Mouse (Mus musculus) neural tube, embryonic 14.5 days (tissue): ENCODE data around the gene Sertad3. TPM values are rescaled to one million over a fixed set of nuclear protein-coding genes. Genes with fewer than 3 reads are reported as not detected.

Experiments
- ATAC-seq: fragments of 200-750 bp; cut with Nextera tagmentation; 2 replicates; pipeline ENCODE4 v1.8.0; 2017; ENCODE audit warnings: low read depth, mild to moderate bottlenecking, moderate TSS enrichment, moderate library complexity
- H3K27ac ChIP-seq: fragments of 300-500 bp; sonication (generic); 2 replicates; pipeline ENCODE4 v1.5.1; 2014; ENCODE audit warnings: low read depth, mild to moderate bottlenecking, control low read depth, low read length, moderate library complexity, mixed read lengths
- H3K27me3 ChIP-seq: fragments of 300-500 bp; sonication (generic); 2 replicates; pipeline ENCODE4 v1.6.1; 2014; ENCODE audit warnings: low read length; ENCODE audit not compliant: control insufficient read depth, insufficient read depth
- H3K36me3 ChIP-seq: fragments of 300-500 bp; sonication (generic); 2 replicates; pipeline ENCODE4 v1.6.1; 2014; ENCODE audit warnings: low read length, mixed read lengths; ENCODE audit not compliant: control insufficient read depth, insufficient read depth
- H3K4me1 ChIP-seq: fragments of 300-500 bp; sonication (generic); 2 replicates; pipeline ENCODE4 v1.6.1; 2014; ENCODE audit warnings: low read length; ENCODE audit not compliant: control insufficient read depth, insufficient read depth
- H3K4me2 ChIP-seq: fragments of 300-500 bp; sonication (generic); 2 replicates; pipeline ENCODE4 v1.6.1; 2014; ENCODE audit warnings: mild to moderate bottlenecking, low read depth, low read length, control low read depth
- H3K4me3 ChIP-seq: fragments of 300-500 bp; sonication (generic); 2 replicates; pipeline ENCODE4 v1.5.1; 2014; ENCODE audit warnings: low read depth, low read length, control low read depth, mixed read lengths
- H3K9ac ChIP-seq: fragments of 300-500 bp; sonication (generic); replicated peaks from 2 replicates; pipeline ENCODE4 v1.6.1; 2014; ENCODE audit warnings: low read depth, mild to moderate bottlenecking, control low read depth, low read length, mixed read lengths
- H3K9me3 ChIP-seq: fragments of 300-500 bp; sonication (generic); 2 replicates; pipeline ENCODE4 v1.6.1; 2016; ENCODE audit warnings: low read length; ENCODE audit not compliant: control insufficient read depth
- WGBS: fragments of 180-500 bp; shearing (Covaris S2); extraction: QIAGEN DNeasy Blood & Tissue Kit; methylation state at CpG from one replicate; pipeline ENCODE4 v1.1.7; 2014; 5-methylcytosine and 5-hydroxymethylcytosine counted together
- polyA plus RNA-seq: library from polyadenylated mRNA; unstranded; fragments of >200 nt; fragmentation: Nextera tagmentation; extraction: Ambion mirVana; gene quantifications from 2 replicates; pipeline ENCODE4 v1.2.1, GENCODE M21; 2014

Sertad3 gene
- polyA plus RNA-seq, 1 experiment from 2014 or later: 5.7 TPM

DNA sequence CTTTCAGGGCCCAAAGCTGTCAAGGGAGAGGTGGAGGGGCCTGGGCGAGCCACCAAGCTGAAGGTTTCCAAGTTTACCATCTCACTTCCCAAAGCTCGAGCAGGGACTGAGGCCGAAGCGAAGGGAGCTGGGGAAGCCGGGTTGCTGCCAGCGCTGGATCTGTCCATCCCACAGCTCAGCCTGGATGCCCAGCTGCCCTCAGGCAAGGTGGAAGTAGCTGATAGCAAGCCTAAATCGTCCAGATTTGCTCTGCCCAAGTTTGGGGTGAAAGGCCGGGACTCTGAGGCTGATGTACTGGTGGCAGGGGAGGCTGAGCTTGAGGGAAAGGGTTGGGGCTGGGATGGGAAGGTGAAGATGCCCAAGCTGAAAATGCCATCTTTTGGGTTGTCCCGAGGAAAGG, 44.7 kb downstream of the Sertad3 start:
- H3K27me3 ChIP-seq: no peaks in the 10 kb centered on the region
- WGBS: 84% methylated on average over 9 of the region's 9 CpGs
- no peak overlapping the region for H3K27ac ChIP-seq
- H3K9me3 ChIP-seq: no peaks in the 10 kb centered on the region
- H3K4me2 ChIP-seq: no peak overlapping the region
- ATAC-seq: no peak
- no peaks in the 10 kb centered on the region for H3K4me1 ChIP-seq
- no peaks in the 10 kb centered on the region for H3K36me3 ChIP-seq
- H3K9ac ChIP-seq: no peak overlapping the region
- no peak overlapping the region for H3K4me3 ChIP-seq

DNA sequence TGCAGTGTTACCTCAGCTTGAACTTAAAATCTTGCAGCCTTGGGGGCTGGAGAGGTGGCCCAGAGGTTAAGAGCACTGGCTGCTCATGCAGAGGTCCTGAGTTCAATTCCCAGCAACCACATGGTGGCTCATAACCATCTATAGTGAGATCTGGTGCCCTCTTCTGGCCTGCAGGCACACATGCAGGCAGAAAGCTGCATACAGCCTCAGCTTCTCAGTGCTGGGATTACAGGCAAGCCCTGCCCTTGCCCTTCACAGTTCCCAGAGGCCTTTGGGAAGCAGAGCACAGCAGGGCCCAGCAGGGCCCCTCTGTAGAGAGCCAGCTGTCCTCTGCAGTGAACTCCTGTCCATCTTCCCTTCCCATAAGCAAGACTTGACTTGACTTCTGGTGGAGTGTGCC, 46.5 kb downstream of the Sertad3 start:
- no peak for ATAC-seq
- H3K27me3 ChIP-seq: no peaks in the 10 kb centered on the region

DNA sequence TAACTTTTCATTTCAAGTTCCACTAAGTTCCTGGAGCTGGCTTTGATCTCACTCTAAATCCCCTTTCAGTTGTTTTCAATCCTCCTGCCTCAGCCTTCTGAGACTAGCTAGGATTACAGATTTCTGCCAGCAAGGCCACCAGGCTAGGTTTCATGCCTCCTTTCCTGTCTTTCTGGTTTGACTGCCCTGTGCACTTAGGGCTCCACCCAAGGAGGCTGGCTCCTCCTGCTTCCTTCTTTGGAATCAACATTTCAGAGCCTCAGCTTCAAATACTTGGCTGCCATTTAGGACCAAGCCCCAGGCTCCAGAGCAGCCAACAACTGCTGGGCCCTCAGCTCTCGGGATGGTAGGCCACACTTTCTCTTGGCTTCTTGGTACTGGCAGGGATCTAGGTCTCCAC, 47.0 kb downstream of the Sertad3 start:
- Histone ChIP-seq H3K4me1 (no peaks in the 10 kb centered on the region), H3K36me3 (no peaks in the 10 kb centered on the region), H3K27me3 (no peaks in the 10 kb centered on the region), H3K9ac (no peak overlapping the region), H3K4me3 (no peak overlapping the region), H3K27ac (no peak overlapping the region), H3K4me2 (no peak overlapping the region), H3K9me3 (no peaks in the 10 kb centered on the region)
- no peak for ATAC-seq
- WGBS: 71% methylated on average over 1 of the region's 1 CpGs

More for the DNA sequence above, 46.5 kb downstream of the Sertad3 start:
- H3K4me3 ChIP-seq: no peak overlapping the region
- H3K4me1 ChIP-seq: no peaks in the 10 kb centered on the region
- H3K36me3 ChIP-seq: no peaks in the 10 kb centered on the region
- H3K4me2 ChIP-seq: no peak overlapping the region
- H3K9ac ChIP-seq: no peak overlapping the region
- no peaks in the 10 kb centered on the region for H3K9me3 ChIP-seq
- no peak overlapping the region for H3K27ac ChIP-seq

DNA sequence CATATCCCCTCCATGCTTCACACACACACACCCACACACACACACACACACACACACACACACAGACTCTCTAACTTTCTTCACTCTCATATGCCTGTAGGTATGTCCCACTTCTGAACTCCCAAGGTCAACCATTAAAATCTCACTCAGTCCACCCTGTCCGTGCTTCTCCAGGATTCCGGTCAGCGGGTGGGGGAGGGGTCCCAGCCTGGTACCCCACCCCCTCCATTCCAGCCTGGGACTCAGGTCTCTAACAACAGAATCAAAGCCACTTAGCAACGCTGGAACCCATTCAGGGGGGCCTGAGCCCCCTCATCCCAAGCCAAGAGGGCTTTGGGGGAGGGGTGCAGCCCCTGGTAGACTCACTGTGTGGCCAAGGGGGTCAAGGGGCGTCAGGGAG, 49.4 kb downstream of the Sertad3 start, which contains the start of gene Hipk4:
TSS of gene Hipk4 (plus strand) at position 301 of the 400 bp plus-strand sequence.
- Histone ChIP-seq H3K4me1 (no peaks in the 10 kb centered on the region), H3K27me3 (no peaks in the 10 kb centered on the region), H3K4me3 (no peak within 1 kb of the TSS), H3K9ac (no peak within 1 kb of the TSS), H3K36me3 (no peaks in the 10 kb centered on the region), H3K27ac (no peak within 1 kb of the TSS), H3K9me3 (no peaks in the 10 kb centered on the region), H3K4me2 (no peak within 1 kb of the TSS)
- ATAC-seq: no peak
- 68% methylated on average over 5 of the region's 5 CpGs for WGBS

DNA sequence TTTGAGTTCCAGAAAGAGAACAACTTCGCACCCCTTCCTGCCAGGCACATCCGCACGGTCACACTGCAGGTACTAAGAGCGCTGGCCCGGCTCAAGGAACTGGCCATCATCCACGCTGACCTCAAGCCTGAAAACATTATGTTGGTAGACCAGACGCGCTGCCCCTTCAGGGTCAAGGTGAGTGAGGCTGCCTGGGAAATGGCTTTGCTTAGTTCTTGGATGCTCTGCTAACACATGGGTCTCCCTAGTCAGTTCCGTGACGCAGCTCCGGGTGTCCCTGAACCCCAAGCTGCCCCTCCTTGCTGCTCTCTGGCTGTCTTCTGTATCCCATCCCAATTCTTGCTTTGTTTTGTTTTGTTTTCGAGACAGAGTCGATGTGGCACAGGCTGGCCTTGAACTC, 50.2 kb downstream of the Sertad3 start:
- no peaks in the 10 kb centered on the region for H3K27me3 ChIP-seq
- WGBS: 94% methylated on average over 13 of the region's 13 CpGs
- H3K4me1 ChIP-seq: no peaks in the 10 kb centered on the region
- no peak overlapping the region for H3K4me3 ChIP-seq
- no peaks in the 10 kb centered on the region for H3K9me3 ChIP-seq
- H3K36me3 ChIP-seq: no peaks in the 10 kb centered on the region
- no peak for ATAC-seq
- H3K27ac ChIP-seq: no peak overlapping the region
- H3K4me2 ChIP-seq: no peak overlapping the region
- no peak overlapping the region for H3K9ac ChIP-seq

DNA sequence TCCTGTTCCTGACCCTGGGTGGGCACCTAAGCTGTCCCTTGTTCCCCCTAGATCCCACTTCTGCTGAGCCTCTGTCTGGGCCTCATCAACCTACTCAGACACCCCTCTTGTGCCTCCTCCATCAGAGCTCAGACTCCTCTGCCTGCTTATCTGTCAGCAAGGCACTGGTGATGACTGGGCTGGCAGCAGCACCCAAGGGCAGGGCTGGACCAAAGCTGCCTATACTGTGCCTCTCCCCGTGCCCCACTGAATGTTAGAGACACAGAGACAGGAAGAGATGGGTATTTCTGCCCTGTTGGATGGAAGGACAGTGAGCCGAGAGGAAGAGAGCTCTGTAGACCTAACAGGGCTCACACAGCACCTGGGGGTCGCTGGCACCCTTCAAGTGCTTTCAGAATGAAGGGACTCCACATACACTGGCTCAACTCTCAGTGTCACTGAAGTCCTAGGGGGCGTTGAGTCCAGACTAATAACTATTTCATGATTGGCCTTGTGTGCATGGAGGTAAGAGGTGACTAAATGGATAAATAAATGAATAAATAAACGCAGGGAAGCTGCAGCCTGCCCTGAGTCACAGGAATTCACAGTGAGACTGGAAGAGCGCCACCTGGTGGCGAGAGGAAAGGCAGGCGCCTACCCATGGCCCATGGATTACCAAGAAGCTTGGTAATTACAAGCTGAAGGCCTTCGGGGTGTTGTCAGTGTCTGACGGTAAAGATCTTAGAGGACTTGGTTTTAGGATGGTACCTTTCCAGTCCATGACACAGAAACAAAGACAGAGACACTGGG, 52.7 kb downstream of the Sertad3 start:
- H3K27ac ChIP-seq: no peak overlapping the region
- peaks cover 11% of the 10 kb centered on the region for H3K36me3 ChIP-seq
- H3K27me3 ChIP-seq: no peaks in the 10 kb centered on the region
- WGBS: 27% methylated on average over 10 of the region's 10 CpGs
- no peak overlapping the region for H3K4me3 ChIP-seq
- H3K4me1 ChIP-seq: no peaks in the 10 kb centered on the region
- no peaks in the 10 kb centered on the region for H3K9me3 ChIP-seq
- H3K9ac ChIP-seq: no peak overlapping the region
- ATAC-seq: peak; percentile 80
- H3K4me2 ChIP-seq: no peak overlapping the region

Other genes starting within 250 kb of the Sertad3 start
- 6.6 and 7.2 TPM in 2 replicates for gene Itpkc, start 245.1 kb upstream of the Sertad3 start, polyA plus RNA-seq
- gene Coq8b, start 240.7 kb upstream of the Sertad3 start, polyA plus RNA-seq: 16.7 and 20.9 TPM in 2 replicates
- 22.6 and 27.9 TPM in 2 replicates for gene Numbl, start 215.3 kb upstream of the Sertad3 start, polyA plus RNA-seq
- gene Ltbp4, start 136.1 kb upstream of the Sertad3 start, polyA plus RNA-seq: 5.8 and 11.5 TPM in 2 replicates
- 29.6 and 35.6 TPM in 2 replicates for gene Shkbp1, start 117.7 kb upstream of the Sertad3 start, polyA plus RNA-seq
- gene Gm20479, start 116.3 kb upstream of the Sertad3 start, polyA plus RNA-seq: not detected in 2 replicates
- gene Sptbn4, start 26.1 kb upstream of the Sertad3 start, polyA plus RNA-seq: 3.9 and 5.6 TPM in 2 replicates
- gene Blvrb, start 25.8 kb upstream of the Sertad3 start, polyA plus RNA-seq: 12.1 and 23.0 TPM in 2 replicates
- gene Sertad1, start 13.1 kb downstream of the Sertad3 start, polyA plus RNA-seq: 6.1 and 10.7 TPM in 2 replicates
- 0.43 and 1.1 TPM in 2 replicates for gene Prx, start 25.6 kb downstream of the Sertad3 start, polyA plus RNA-seq
- gene Hipk4, start 49.5 kb downstream of the Sertad3 start, polyA plus RNA-seq: 1.2 and 2.1 TPM in 2 replicates
- 148 and 168 TPM in 2 replicates for gene Pld3, start 79.5 kb downstream of the Sertad3 start, polyA plus RNA-seq
- gene 2310022A10Rik, start 79.5 kb downstream of the Sertad3 start, polyA plus RNA-seq: 27.2 TPM in 2 replicates
- gene Akt2, start 117.8 kb downstream of the Sertad3 start, polyA plus RNA-seq: 44.1 and 51.4 TPM in 2 replicates
- gene Ttc9b, start 180.1 kb downstream of the Sertad3 start, polyA plus RNA-seq: 80.3 and 111 TPM in 2 replicates
- gene Map3k10, start 200.8 kb downstream of the Sertad3 start, polyA plus RNA-seq: 17.0 and 22.3 TPM in 2 replicates
- 12.2 and 13.1 TPM in 2 replicates for gene Zfp607b, start 215.6 kb downstream of the Sertad3 start, polyA plus RNA-seq